Mouse (Mus musculus) C2C12 (cell line): ENCODE results near the gene Tdp1. TPM values are rescaled to one million over a fixed set of nuclear protein-coding genes. Genes with fewer than 3 reads are reported as not detected.

Experiments
- H3K27me3 ChIP-seq: one replicate; pipeline ENCODE4 v1.6.1; 2011; ENCODE audit not compliant: control insufficient read depth, insufficient read depth, insufficient read length
- H3K36me3 ChIP-seq: one replicate; pipeline ENCODE4 v1.6.1; 2011; ENCODE audit not compliant: control insufficient read depth, insufficient read depth
- H3K4me3 ChIP-seq: one replicate; pipeline ENCODE4 v1.5.1; 2011; ENCODE audit warnings: mild to moderate bottlenecking, control low read depth; ENCODE audit not compliant: poor library complexity, insufficient read depth, severe bottlenecking
- H3K79me2 ChIP-seq: one replicate; pipeline ENCODE4 v1.6.1; 2011; ENCODE audit not compliant: control insufficient read depth, insufficient read depth
- H3K79me3 ChIP-seq: one replicate; pipeline ENCODE4 v1.6.1; 2011; ENCODE audit warnings: low read depth, control low read depth
- H3ac ChIP-seq: one replicate; pipeline ENCODE3; 2011; ENCODE audit warnings: low read depth; ENCODE audit not compliant: control insufficient read depth, insufficient read length
- CEBPB ChIP-seq: IDR thresholded peaks from one replicate; pipeline ENCODE4 v1.6.1; 2011; ENCODE audit warnings: low read depth, mild to moderate bottlenecking, control low read depth, moderate library complexity
- CTCF ChIP-seq: IDR thresholded peaks from one replicate; pipeline ENCODE4 v1.5.1; 2011; ENCODE audit not compliant: control insufficient read depth, insufficient read depth, insufficient read length
- FOSL1 ChIP-seq: IDR thresholded peaks from one replicate; pipeline ENCODE4 v1.8.0; 2011; ENCODE audit warnings: mild to moderate bottlenecking, low read length; ENCODE audit not compliant: poor library complexity, insufficient read depth, severe bottlenecking
- MAX ChIP-seq: IDR thresholded peaks from one replicate; pipeline ENCODE4 v1.6.1; 2011; ENCODE audit warnings: mild to moderate bottlenecking, control low read depth
- MYOD1 ChIP-seq: IDR thresholded peaks from one replicate; pipeline ENCODE4 v1.6.1; 2011; ENCODE audit warnings: low read depth; ENCODE audit not compliant: control insufficient read depth, insufficient read length
- MYOG ChIP-seq: IDR thresholded peaks from one replicate; pipeline ENCODE4 v1.6.1; 2011; ENCODE audit not compliant: control insufficient read depth, insufficient read length; ENCODE audit errors: extremely low read depth
- USF1 ChIP-seq: IDR thresholded peaks from one replicate; pipeline ENCODE4 v1.6.1; 2011; ENCODE audit warnings: low read depth, mild to moderate bottlenecking, control low read depth, moderate library complexity
- polyA plus RNA-seq: library from polyadenylated mRNA; unstranded; fragments of >200 nt; fragmentation: generic; extraction: Trizol; gene quantifications from one replicate; pipeline ENCODE4 v1.2.1, GENCODE M21; 2012; ENCODE audit warnings: missing spikeins

Tdp1 gene
- polyA plus RNA-seq, 1 experiment, result 39.5 TPM

GRCm38 (mm10) chr12:99940704-99941103 is 56.4 kb downstream of the Tdp1 start:
- TF ChIP-seq USF1, result no peak
- no peak for TF ChIP-seq MYOD1
- H3K36me3 ChIP-seq, result peaks cover 15% of the 10 kb centered on the region
- H3K79me3 ChIP-seq, result no peaks in the 10 kb centered on the region
- no peaks in the 10 kb centered on the region for H3K79me2 ChIP-seq
- H3K4me3 ChIP-seq, result no peak overlapping the region
- H3ac ChIP-seq, result no peak overlapping the region
- H3K27me3 ChIP-seq, result no peaks in the 10 kb centered on the region

- peaks cover 11% of the 10 kb centered on the region for H3K36me3 ChIP-seq
- no peak overlapping the region for H3ac ChIP-seq
- H3K79me2 ChIP-seq, result no peaks in the 10 kb centered on the region
- no peak overlapping the region for H3K4me3 ChIP-seq
- H3K27me3 ChIP-seq, result no peaks in the 10 kb centered on the region
- TF ChIP-seq USF1 (no peak), MAX (no peak), CTCF (no peak), CEBPB (no peak)
- no peaks in the 10 kb centered on the region for H3K79me3 ChIP-seq
Measured at GRCm38 (mm10) chr12:99942441-99942840, 58.1 kb downstream of the Tdp1 start.

GRCm38 (mm10) chr12:99952928-99953327 is 68.6 kb downstream of the Tdp1 start:
- TF ChIP-seq MYOD1 (no peak), MYOG (no peak), CEBPB (no peak), MAX (no peak), FOSL1 (no peak), CTCF (no peak), USF1 (no peak)
- Histone ChIP-seq H3K79me3 (no peaks in the 10 kb centered on the region), H3K27me3 (no peaks in the 10 kb centered on the region), H3ac (no peak overlapping the region), H3K36me3 (peaks cover 2% of the 10 kb centered on the region), H3K4me3 (no peak overlapping the region), H3K79me2 (no peaks in the 10 kb centered on the region)

- H3K27me3 ChIP-seq, result no peaks in the 10 kb centered on the region
- no peak overlapping the region for H3ac ChIP-seq
- H3K79me2 ChIP-seq, result no peaks in the 10 kb centered on the region
- H3K36me3 ChIP-seq, result no peaks in the 10 kb centered on the region
- H3K4me3 ChIP-seq, result no peak overlapping the region
- TF ChIP-seq MAX, result no peak
- no peak for TF ChIP-seq CTCF
- no peak for TF ChIP-seq USF1
- TF ChIP-seq MYOD1, result no peak
- H3K79me3 ChIP-seq, result no peaks in the 10 kb centered on the region
Measured at GRCm38 (mm10) chr12:99956411-99956810, 72.1 kb downstream of the Tdp1 start.

GRCm38 (mm10) chr12:99958068-99959060 is 74.0 kb downstream of the Tdp1 start:
- Histone ChIP-seq H3ac (no peak overlapping the region), H3K36me3 (no peaks in the 10 kb centered on the region), H3K27me3 (peaks cover 5% of the 10 kb centered on the region), H3K79me3 (no peaks in the 10 kb centered on the region), H3K4me3 (no peak overlapping the region), H3K79me2 (no peaks in the 10 kb centered on the region)
- TF ChIP-seq MAX, result no peak
- no peak for TF ChIP-seq FOSL1
- TF ChIP-seq CTCF, result no peak
- TF ChIP-seq MYOG, result no peak
- TF ChIP-seq CEBPB, result no peak
- no peak for TF ChIP-seq MYOD1
- no peak for TF ChIP-seq USF1

- TF ChIP-seq MYOD1 (no peak), FOSL1 (no peak), MAX (no peak), CTCF (no peak), MYOG (no peak), USF1 (no peak), CEBPB (no peak)
- Histone ChIP-seq H3K4me3 (no peak overlapping the region), H3K27me3 (peaks cover 5% of the 10 kb centered on the region)
Measured at GRCm38 (mm10) chr12:99959291-99959690, 75.0 kb downstream of the Tdp1 start.

More at GRCm38 (mm10) chr12:99959291-99959690, 75.0 kb downstream of the Tdp1 start:
- Histone ChIP-seq H3K79me2 (no peaks in the 10 kb centered on the region), H3K36me3 (no peaks in the 10 kb centered on the region), H3ac (no peak overlapping the region), H3K79me3 (no peaks in the 10 kb centered on the region)
